Mouse (Mus musculus) liver, adult (tissue): Measurements from ENCODE around the gene Nsun6.

ENCODE experiments used
- GATA4 ChIP-seq: IDR thresholded peaks from 2 replicates; pipeline ENCODE4 v1.6.1; 2014; ENCODE audit warnings: mild to moderate bottlenecking, low read length; ENCODE audit not compliant: insufficient replicate concordance

The Nsun6 gene

GRCm38 (mm10) chr2:15054945-15055637 is at the start of gene Nsun6:
Nsun6 (minus strand) TSS chr2:15055069.
- no peak; the same call in 1 of the 2 replicates for TF ChIP-seq GATA4

DNA sequence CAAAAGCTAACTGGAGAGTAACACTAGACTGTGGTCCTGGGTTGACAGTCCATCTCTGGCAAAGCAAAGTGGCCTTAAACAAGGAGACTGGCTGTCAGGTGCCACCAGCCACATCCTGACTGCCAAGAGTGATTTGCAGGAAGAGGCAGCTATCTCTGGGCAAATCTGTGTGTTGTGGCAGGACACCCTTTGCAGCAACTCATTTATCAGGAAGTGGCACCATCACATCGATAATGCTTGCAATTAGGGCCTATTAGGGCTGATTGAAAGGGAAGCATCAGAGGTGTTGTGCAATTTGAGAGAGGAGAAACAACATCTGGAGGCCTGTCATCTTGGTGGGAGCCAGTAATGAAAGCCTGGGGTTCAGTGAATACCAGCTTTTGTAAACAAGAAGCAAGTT is 49.5 kb upstream of the Nsun6 start:
- no peak for TF ChIP-seq GATA4

DNA sequence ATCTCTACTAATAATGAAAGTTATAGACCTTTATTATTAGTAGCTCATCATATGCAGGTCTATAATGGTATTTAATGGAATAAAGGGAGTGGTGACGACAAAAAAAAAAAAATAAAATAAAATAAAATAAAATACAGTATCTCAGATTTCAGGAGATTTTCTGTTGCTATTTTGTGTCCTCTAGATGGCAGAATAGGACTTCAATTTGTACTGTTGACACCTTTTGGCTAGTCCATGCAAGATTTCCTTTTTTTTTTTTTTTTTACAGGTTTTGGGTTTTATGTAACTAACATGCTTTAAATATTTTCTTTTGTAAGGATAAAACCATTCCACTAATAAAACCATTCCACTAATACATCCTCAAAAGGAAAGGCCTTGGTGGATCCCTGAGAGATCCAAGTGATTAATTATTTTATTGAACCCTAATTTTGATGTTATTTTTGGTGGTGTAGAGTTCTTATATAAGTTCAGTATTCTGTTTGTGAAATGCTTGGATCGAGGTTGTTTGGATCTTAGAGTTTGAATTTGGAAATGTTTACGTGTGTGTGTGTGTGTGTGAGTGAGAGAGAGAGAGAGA is 41.7 kb upstream of the Nsun6 start:
- TF ChIP-seq GATA4, result no peak

- no peak for TF ChIP-seq GATA4
These were observed 32.4 kb upstream of the Nsun6 start for GRCm38 (mm10) chr2:15087308-15087707.

DNA sequence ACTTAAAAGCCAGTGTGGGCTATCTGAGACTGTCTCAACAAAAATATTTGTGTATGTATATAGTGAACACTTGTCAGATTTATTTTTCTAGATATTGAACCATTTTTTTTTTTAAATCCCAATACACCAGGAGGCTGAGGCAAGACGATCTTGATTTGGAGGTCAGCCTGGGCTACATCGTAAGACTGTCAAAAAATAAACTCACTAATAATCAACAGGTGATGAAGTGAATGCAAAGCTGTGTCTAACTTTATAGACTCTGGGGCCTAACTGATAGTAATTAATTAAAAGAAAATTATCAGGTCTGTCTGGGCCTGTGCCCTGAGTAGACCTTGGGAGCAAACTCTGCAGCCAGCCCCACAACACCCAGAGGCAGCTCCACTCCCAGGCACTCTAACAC is 28.8 kb upstream of the Nsun6 start:
- TF ChIP-seq GATA4, result no peak

DNA sequence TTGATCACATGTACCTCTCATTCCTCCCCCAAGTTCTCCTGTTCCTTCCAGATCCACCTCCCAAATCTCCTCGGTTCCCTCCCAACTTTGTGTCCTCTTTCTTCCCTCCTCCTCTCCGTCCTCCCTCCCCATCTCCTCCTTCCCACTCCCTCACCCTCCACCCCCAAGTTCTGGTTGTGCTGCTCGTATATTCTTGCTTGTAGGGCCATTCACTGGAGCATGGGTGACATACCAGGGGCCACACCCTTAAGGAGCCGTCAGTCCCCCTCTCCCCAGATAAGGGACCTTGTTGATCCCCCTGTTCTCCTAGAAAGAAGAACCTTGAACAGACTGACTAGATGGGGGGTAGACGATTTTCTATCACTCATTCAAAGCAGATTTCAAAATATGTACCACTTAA is 12.2 kb upstream of the Nsun6 start:
- TF ChIP-seq GATA4, result no peak

DNA sequence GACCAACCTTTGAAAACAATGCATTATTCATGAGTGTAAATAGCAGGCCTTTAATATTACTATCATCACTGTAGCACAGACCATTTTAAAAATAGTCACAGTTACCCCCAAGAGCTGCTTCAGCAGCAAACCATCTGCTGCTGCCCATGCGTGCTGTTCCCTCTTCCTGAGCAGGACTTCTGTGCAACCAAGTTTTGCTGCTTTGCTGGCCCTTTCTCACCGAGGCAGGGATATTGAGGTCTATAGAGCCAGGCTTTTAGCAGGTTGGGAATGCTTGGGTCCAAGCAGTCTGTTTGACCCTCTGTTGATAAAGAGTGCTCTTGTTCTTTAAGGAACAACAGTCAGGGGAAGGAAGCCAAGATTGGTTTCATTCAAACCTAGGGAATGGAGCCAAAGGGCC is 10.6 kb upstream of the Nsun6 start:
- no peak for TF ChIP-seq GATA4

DNA sequence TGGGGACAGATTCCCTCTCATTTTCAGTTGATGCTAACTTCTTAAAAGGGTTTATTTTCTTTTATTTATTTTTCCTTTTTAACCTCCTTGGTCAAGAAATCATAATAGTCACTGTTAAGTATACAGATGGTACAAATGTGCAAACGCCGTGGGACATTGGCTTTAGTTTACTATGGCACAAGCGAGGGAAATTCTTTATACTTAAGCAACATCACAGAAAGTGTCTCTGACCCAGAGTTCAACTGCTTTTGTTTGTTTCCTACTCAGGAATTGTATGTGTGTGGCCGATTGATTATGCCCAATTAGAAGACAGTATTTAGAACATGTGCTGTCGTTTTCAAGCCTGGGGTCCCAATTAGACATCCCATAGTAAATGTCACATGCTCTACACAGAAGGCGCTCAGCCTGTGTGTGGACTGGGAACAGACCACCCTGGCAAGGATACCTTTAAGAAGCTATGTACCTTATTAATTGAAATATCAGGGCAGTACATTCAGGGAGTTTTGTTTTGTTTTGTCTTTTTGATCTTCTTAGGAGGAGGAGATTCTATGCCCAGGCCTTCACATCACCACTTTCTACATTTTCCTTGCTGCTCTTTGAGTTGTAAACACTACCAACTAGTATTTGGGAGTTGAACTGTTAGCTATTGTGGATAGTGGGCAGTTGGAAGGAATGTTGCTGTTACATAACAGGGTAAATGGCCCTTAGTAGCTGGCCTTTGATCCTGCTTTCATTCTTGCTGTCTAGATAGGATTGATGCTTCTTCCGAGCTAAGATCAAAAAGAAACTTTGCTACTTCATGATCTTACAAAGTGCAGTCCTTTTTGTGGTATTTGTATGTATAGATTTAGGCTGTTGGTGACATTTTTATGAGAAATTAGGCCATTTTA is 9.8 kb upstream of the Nsun6 start:
- no peak for TF ChIP-seq GATA4

DNA sequence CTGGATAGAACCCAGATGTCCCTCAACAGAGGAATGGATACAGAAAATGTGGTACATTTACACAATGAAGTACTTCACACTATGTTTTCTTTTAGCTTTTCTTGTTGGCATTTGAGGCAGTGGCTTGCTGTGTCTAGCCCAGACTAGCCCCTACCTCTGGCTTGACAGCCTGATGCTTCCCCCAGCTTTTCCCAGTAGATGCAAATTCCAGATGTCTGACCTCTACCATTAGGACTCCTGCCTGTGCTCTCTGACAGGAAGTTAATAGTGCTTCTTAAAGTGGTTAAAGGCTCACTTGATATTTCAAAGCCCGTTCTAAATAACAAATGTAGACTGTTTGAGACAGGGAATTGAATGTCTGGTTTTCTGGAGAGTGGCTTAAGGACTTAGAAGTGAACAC is 8.9 kb upstream of the Nsun6 start:
- no peak for TF ChIP-seq GATA4

DNA sequence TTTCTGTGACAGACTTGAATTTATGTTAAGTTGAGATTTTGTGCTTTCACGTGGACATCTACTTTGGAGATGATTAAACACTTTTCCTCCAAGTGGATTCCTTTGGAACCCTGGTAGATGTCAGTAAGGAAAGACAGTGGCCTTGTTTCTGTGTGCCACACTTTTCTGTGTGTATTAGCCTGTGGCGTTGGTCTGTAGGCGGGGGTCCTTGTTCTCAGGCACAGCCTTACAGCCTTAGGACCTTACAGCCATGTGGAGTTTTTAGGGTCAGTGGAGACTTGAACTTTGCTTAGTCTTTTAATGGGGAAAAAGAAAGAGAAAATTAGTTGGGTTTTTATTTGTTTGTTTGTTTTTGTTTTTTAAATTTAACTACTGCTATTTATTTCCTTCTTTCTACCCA is 6.0 kb upstream of the Nsun6 start:
- no peak for TF ChIP-seq GATA4

- TF ChIP-seq GATA4, result no peak
These were observed 3.4 kb upstream of the Nsun6 start for GRCm38 (mm10) chr2:15058227-15058626.

GRCm38 (mm10) chr2:15055741-15056151 is 877 bp upstream of the Nsun6 start:
- TF ChIP-seq GATA4, result no peak

DNA sequence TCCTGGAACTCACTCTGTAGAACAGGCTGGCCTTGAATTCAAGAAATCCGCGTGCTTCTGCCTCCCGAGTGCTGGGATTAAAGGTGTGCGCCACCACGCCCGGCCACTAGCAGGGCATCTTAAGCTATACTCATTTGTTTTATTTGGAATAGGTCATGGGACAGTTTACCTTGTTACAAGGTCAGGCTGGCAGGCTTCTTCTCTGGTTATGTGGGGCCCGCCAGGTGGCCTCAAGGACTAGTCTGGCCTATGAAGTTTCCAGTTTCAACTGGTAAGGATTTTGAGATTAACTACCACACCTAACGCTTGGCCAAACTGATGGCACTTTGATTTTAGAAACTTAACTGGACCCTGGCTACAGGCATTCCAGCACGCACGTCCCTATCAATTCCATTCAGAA is 373 bp downstream of the Nsun6 start:
- no peak for TF ChIP-seq GATA4

DNA sequence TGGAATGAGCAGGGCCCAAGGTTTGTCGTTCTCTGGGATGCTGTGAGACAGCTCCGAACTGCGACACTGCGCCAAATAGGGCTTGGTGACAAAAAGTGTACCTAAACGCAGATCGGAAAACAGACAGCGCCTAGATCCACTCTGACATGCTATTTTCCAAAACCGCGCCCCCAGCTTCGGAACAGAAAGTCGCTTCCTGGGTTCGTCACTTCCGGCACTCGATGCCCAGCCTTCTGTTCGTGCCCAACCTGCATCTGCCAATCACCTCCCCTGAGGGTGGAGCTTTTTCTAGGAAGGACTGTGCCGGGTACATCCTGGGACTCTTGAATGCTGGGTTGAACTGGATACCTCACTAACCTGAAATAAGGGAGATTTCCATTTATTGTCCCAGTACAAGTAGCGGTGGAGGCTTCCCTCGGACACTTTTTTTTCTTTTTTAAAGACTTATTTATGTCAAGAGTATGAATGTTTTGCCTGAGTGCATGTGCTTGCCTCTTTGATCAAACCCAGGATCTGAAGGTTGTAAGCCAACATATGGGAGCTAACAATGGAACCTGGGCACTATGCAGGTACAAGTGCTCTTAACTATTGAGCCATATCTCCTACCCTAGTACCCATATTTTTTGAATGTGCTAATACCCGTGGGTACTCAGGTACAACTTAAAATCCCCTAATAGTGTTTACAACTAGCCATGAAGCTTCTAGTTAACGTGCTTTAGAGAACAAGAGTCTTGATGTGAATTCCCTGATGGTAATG is 5.6 kb downstream of the Nsun6 start, which contains the start of gene Arl5b:
Gene Arl5b (plus strand): TSS at position 279 of the 757 bp plus-strand sequence.
- no peak for TF ChIP-seq GATA4

DNA sequence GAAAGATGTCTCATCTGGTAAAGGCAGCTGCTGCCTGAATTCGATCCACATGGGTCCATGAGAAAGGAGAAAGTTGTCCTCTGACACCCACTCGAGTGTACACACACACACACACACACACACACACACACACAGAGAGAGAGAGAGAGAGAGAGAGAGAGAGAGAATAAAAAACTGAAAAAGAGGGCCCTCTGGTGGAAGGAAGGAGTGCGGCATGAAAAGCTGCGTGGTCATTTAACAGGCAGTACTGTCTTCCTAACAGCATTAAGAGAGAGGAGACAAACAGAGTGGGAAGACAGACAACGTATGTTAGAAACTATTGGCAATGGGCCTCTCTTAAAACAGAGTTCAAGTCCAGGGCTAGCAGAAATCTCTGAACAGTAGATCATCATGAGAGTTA is 14.5 kb downstream of the Nsun6 start:
- no peak for TF ChIP-seq GATA4
